Mouse (Mus musculus) adrenal gland (tissue): ENCODE measurements around the gene Camta1.
"Not testable (repeated sequence)": the region's sequence is repeated elsewhere in the genome, so short reads cannot be mapped to it uniquely, and the experiment has no call there.

Experiments
- intact Hi-C: fragments of 180-260 bp; cut with DNase I; formaldehyde crosslinking; loops from one replicate; pipeline ENCODE4 v1.15.1; 2025

Gene Camta1

DNA sequence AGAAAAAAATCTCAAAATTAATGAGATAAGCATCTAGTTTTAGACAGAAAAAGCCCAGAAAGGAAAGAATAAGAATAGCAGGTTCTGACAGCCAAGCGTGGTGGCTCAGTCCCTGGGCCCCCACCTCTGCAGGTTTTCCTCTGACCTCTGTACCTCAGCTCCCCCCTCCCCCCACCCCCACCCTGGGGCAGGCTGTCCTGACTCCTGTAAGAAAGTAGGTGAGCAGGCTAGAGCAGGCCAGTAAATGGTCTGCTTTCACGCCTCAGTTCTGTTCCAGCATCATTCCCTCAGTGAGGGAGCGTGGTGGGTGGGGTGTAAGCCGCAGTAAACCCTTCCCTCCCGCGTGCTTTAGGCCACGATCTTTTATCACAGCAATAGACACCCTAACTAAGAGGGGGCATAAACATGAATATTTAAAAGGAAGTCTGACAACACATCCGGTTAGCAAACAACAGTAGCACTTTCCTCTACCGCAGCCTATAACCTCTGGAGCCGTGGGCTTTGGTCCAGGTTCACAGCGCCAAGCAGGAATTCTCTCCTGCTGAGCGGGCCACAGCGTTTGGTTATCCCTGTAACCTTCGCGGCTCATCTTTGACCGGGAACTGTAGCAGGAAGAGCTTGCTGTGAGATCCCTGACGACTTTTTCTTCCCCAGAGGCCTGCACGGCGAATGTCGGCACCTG lies 972.3 kb downstream of the Camta1 start:
- intact Hi-C loops, result no loop called here

DNA sequence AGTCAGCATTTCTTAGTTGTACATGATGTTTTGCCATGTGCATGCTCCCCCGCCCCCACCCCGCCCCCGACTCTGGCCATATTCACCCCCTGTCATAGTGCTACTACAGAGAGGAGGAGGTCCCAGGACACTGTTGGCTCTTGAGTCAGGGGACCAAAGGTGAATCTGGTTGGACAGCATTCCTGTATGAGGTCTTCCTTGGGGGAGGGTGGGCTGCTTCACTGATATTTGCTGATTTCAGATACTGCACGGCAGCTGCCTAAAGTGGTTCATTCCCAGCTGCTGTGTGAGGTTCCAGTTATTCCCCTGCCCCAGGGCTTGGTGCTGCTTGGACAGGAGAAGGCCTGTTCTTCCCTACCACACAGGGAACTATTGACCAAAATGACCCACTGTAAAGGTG lies 973.2 kb downstream of the Camta1 start:
- intact Hi-C loops, result no loop called here

DNA sequence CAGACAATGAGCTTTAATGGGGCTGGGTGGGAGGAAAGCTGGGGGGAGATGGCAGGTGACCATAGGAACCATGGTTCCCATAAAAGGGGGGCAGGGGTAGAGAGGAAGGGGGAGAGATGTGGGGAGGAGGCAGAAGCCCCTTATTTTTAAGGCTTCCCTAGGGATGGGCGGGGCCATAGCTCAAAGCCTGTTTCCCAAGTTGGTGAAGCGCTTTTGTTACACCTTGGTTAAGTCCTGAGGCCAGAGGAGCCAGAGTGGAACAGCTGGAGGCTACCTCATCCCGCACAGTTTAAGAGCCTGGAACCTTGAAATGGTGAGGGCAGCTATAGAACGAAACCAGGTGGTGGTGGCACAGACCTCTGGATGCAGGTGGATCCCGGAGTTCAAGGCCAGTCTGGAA lies 973.8 kb downstream of the Camta1 start:
- intact Hi-C loops, result no loop called here

DNA sequence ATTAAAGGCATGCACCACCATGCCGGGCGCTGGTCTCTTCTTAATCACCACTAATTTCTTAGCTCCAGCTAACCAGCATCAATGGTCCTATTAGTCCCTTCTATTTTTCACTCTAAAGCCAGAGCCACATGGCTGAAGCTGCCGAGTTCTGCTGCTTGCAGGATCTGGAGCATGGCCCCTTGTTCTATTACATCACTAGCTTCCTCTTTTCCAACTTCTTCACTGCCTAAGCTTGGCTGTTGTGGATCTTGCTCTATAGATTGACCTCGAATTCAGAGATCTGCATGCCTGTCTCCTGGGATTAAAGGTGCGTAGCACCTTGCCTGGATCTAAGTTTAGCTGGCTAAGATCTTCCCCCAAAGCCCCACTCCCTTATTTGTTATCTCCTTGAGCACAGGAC lies 979.0 kb downstream of the Camta1 start:
- intact Hi-C loops, result no loop called here

DNA sequence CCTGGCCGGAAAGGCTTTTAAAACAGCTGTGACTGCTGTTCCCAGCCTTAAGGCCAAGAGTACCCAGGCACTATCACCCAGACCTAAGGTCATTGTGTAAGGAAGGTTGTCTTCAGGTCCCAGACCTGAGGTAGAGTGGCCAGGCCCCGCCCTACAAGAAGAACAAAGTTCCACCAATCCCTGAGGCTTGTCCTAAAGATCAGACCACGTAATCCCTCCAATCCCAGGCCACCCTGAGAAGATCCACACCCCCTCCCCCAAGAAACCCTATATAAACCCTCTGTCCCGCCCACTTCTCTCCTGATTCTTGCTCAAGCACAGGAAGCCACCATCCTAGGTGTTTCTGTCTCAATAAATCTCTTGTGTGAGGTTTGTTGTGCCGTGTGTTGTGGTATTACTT lies 981.3 kb downstream of the Camta1 start:
- intact Hi-C loops, result no loop called here

DNA sequence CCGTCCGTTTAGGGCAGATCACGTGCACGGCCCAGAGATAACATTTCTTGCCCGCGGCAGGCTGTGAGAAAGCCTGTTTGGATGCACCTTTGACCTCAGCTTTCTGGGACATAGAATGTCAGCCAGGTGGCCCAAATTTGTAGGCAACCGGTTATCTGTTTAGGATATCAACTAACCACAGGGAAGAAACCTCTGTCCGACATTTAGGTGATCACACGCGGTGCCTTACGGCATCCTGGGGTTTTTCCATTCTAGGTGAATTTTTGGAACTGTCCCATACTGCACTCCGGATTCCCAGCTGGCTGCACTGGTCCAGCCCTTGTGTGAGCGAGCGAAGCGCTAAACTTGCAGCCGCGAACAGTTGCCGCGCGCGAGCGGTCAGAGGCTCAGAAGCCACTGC lies 982.0 kb downstream of the Camta1 start:
- intact Hi-C loops, result no loop called here

DNA sequence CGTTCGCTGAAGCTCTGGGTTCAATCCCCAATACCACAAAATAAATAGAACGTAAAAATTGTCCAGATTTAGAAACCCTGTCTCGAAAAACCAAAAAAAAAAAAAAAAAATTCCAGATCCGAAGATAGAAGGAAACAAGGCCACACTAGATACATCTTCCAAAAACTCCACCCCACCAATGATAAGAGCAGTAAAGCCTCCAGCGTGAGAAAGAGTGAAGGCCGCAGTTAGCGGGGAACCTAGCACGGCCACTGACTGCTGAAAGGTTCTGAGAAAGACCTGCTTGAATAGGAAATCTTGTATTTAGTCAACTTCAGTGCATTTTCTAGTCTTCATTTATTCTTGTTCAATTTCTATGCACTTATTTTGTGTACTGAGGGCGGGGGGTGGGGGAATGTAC lies 986.3 kb downstream of the Camta1 start:
- intact Hi-C loops, result no loop called here

DNA sequence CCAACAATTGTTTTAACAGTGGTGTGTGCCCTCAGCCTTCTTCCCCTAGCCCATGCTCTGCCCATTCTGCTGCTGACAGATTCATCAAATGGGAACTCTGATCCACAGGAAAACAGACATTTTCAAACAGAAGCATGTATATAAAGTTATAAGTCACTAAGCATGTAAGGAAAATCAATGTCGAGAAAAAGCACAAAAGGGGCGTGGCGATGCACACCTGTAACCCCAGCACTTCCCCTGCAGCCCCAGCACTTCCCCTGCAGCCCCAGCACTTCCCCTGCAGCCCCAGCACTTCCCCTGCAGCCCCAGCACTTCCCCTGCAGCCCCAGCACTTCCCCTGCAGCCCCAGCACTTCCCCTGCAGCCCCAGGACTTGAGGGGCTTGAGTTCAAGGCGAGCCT lies 987.3 kb downstream of the Camta1 start:
- intact Hi-C loops, result not testable (repeated sequence)

DNA sequence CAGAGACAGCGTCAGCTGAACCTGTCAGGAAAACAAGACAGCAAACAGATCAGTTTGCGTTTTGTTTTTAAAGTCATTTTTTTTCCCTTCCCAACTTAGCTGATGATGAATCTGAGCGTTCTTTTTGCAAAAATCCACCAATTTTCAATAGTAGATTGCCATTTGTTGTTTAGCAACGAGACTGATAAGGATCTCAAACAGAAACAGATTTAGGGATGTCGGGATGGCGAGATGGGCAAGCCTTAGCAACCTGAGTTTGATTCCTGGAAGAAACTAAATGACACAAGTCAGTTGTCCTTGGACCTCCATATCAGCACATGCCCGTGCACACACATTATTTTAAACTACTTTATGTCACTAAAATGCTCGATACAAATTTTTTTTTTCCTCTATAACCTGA lies 989.0 kb downstream of the Camta1 start:
- intact Hi-C loops, result no loop called here

DNA sequence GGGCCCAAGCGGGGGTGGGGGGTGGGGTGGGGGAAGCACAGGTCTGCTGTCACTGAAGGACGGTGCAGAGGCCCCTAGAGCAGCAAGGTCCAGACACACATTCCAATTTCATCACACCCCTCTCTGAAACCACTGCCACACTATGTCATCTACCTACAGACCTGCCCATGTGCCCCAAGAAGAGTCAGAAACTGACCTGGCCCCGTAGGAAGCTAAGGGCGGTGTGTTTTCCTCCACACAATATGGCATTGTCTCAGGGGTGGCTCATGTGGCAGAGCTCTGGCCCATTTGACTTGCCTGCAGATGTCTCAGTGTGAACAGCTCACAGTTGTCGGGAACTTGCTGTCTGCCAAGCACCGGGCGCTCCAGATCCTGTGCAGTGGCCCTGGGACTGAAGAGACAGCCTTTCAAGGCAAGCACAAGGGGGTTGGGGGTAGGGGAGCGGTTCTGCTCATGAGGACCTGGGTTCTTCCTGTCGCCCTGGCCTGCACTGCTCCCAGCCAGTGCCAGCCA lies 989.5 kb downstream of the Camta1 start:
- intact Hi-C loops, result no loop called here

DNA sequence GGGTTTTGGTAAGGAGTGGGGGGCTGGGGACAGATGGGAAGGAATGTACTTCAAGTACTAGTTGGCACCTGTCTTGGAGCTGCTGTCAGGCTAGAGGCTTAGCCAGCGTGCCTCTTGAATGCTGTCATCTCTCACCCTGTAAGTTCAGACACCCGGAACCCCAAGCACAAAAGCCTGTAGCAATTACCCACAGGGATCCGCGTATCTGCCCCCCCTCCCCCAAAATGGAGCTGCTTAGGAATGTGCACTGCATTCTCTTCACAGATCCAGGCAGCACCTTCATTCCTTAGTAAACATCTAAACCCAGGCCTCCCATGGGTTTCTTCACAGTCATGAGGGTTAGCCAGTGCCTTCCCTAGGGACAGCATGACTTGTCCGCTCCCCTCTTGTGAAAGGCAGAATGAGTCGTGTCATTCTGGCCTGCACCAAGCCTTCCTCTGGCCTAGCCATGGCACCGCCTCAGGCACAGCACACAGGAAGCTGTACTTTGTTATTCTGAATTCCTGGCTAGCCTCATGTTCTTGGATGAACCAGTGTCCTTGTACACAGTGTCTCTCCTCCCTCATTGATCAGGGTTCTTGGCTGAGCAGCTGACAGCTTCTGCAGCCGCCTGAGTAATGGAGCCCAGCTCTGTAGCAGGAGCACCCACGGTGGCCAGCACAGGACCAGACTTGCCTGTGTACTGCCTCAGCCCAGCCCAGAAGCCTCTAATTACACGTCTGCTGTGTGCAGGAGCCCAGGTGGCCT lies 990.1 kb downstream of the Camta1 start:
- intact Hi-C loops, result no loop called here

DNA sequence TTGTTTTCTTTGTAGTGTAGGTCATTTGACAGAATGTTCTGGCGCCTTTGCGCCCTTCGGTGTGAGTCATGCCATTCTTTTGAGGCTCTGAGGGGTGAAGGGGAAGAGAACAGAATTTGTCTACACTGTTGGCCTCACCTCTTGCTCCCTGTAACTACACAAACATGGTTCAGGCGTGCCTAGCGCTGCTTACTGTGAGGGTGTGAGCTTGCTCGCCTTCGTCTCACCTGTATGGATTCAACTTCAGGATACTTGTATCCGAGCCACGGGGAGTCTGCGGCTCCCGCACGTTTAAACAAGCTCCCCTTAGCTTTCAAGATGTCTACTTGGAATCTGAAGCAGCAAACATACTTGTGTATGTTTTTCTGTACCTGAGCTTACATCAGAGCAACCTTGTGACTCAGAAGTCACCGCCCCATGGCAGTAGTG lies 990.7 kb downstream of the Camta1 start:
- intact Hi-C loops, result no loop called here

DNA sequence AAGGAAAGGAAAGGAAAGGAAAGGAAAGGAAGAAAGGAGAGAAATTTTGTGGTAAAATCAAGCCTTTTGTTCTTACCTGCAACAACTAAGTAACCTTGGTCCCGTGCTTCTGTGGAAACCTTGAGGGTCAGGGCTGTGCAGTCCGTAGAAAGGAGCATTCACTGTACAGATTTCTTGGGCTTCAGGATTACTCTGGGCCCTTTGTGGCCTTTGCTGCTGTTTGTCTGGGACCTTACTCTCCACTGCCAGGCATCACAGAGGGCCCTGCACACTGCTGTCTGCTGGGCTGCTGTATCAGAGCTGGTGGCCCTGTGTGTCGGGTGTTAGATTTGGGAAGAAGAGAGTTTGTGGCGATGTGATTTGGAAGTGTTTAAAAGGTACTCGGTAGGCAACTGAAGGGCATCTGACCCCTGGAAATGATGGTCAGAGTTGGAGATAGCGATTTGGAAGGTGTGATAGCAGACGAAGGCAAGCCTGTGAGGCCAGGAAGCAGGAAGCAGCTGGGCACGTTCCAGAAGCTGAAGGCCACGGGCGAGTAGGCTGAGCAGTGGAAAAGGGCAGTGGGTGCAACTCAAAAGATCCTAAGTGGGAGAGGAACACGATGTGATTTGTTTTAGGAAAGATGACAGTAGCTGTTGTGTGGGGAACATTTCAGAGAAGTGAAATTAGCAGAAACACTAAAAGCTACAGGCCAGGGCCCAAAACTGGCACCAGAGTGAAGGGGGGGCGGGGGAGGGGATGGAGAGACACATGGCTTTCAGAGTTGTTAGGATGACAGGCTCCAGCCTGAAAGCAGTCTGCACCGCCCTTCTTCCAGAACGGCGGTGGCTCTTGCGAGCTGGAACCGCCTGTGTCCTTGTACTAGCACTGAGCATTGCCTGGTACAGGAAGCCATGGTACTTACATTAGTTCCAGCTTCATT lies 992.1 kb downstream of the Camta1 start:
- intact Hi-C loops, result no loop called here

DNA sequence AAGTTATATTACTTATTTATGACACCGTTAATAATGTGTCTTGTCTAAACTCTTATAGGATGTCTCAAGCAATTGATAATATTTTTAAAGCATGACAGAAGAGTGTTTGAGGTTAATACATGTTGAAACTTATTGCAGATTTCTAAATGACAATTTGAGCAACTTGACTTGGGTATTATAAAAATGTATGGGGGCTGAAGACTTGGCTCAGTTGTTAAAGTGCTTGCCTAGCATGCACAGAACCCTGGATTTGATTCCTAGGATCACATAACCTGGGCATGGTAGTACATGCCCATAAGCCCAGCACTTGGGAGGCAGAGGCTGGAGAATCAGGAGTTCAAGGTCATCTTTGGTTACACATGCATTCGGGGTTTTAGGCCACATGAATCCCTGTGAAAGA lies 992.8 kb downstream of the Camta1 start:
- intact Hi-C loops, result no loop called here

DNA sequence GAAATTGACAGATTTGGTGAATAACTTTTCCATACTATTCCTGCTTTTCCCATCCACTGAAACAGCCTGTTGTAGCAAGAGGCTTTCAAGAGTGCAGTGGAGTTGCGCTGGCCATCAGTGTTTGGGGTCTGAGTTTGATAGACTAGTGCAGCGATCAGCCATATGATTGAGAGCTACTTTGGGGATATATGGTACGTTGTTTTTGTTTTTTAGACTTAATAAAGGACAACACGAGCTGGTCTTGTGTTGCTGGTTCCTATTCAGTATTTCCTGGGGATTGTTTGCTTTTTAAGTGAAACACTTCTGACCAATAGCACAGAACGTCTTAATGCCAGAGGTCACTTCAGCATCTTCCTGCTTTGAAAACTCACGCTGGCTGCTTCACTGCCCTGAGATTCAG lies 993.5 kb downstream of the Camta1 start:
- intact Hi-C loops, result no loop called here
